Mouse (Mus musculus) embryonic stem cell, embryonic (primary cell): ENCODE data around the gene Shtn1.

Source experiments
- CTCF ChIA-PET, 4 experiments: fragments of 300-600 bp in 2 of 4; fragments of 350-600 bp in 2 of 4; sonication (Branson Sonifier 250); formaldehyde crosslinking; loops; one replicate each; lab custom pipeline; 2022; ENCODE audit warnings: inconsistent platforms in 2 of 4; lab: Charles Lee
- POLR2A ChIA-PET, 4 experiments: fragments of 300-600 bp in 2 of 4; fragments of 350-600 bp in 2 of 4; sonication (Branson Sonifier 250); formaldehyde crosslinking; loops; one replicate each; lab custom pipeline; 2022; ENCODE audit warnings: antibody characterized with exemption in 4 of 4, inconsistent platforms in 1 of 4; lab: Charles Lee

Gene Shtn1

GRCm38 (mm10) chr19:59006577-59007340, 69.1 kb downstream of the Shtn1 start:
- ChIA-PET POLR2A (interaction anchor here in 3 of 4 experiments (0.7 to 0.8 kb wide), 4 partner anchors 13 to 737 kb away, joined by 3 to 5 read pairs (median 4); no protein-coding TSS in a partner anchor), CTCF (interaction anchor here in 1 of 4 experiments (0.6 kb wide), 1 partner anchor 263 kb away, joined by 16 read pairs; no protein-coding TSS in a partner anchor)

- POLR2A ChIA-PET, result no interaction called here
- CTCF ChIA-PET, result no interaction called here
Measured at GRCm38 (mm10) chr19:59002827-59003226, 73.1 kb downstream of the Shtn1 start.

GRCm38 (mm10) chr19:58981571-58981970, 94.3 kb downstream of the Shtn1 start:
- ChIA-PET POLR2A (no interaction called here), CTCF (no interaction called here)

- ChIA-PET POLR2A (interaction anchor here in 1 of 4 experiments (0.9 to 1.6 kb wide), 3 partner anchors 20 to 95 kb away, joined by 3 to 6 read pairs (median 3); no protein-coding TSS in a partner anchor), CTCF (interaction anchor here in 2 of 4 experiments (1.0 kb wide), 2 partner anchors 16 to 228 kb away, joined by 3 read pairs; no protein-coding TSS in a partner anchor)
Measured at GRCm38 (mm10) chr19:58980056-58980440, 95.9 kb downstream of the Shtn1 start.

- POLR2A ChIA-PET, result interaction anchor here in 2 of 4 experiments (0.7 to 2.8 kb wide), 9 partner anchors 12 to 1269 kb away, joined by 3 to 10 read pairs (median 3); no protein-coding TSS in a partner anchor
Measured at GRCm38 (mm10) chr19:58979436-58980055, 96.4 kb downstream of the Shtn1 start.

GRCm38 (mm10) chr19:58978401-58979171, 97.3 kb downstream of the Shtn1 start:
- ChIA-PET CTCF (interaction anchor here in 2 of 4 experiments (1.0 to 1.3 kb wide), 3 partner anchors 25 to 219 kb away, joined by 3 to 4 read pairs (median 4); no protein-coding TSS in a partner anchor), POLR2A (interaction anchor here in 2 of 4 experiments (0.5 to 2.8 kb wide), 6 partner anchors 11 to 1268 kb away, joined by 3 to 10 read pairs (median 6); no protein-coding TSS in a partner anchor)

More at GRCm38 (mm10) chr19:58979436-58980055, 96.4 kb downstream of the Shtn1 start:
- CTCF ChIA-PET, result interaction anchor here in 3 of 4 experiments (0.6 to 1.0 kb wide), 4 partner anchors 16 to 229 kb away, joined by 3 to 10 read pairs (median 4); no protein-coding TSS in a partner anchor

GRCm38 (mm10) chr19:58975216-58975863, 100.6 kb downstream of the Shtn1 start:
- ChIA-PET CTCF (no interaction called here), POLR2A (no interaction called here)

GRCm38 (mm10) chr19:58974126-58974525, 101.8 kb downstream of the Shtn1 start:
- CTCF ChIA-PET, result no interaction called here
- POLR2A ChIA-PET, result no interaction called here

GRCm38 (mm10) chr19:58970826-58971225, 105.1 kb downstream of the Shtn1 start:
- CTCF ChIA-PET, result interaction anchor here in 1 of 4 experiments (0.8 kb wide), 1 partner anchor 84 kb away, joined by 3 read pairs; no protein-coding TSS in a partner anchor
- POLR2A ChIA-PET, result interaction anchor here in 3 of 4 experiments (0.6 to 1.6 kb wide), 4 partner anchors 13 to 1183 kb away, joined by 3 to 5 read pairs (median 4); no protein-coding TSS in a partner anchor

GRCm38 (mm10) chr19:58968731-58969506, 107.0 kb downstream of the Shtn1 start:
- CTCF ChIA-PET, result interaction anchor here in 1 of 4 experiments (1.5 kb wide), 1 partner anchor 25 kb away, joined by 3 read pairs; the partner anchor contains the start of genes Eno4 and Hspa12a
- POLR2A ChIA-PET, result interaction anchor here in 3 of 4 experiments (0.6 to 2.6 kb wide), 10 partner anchors 9 to 270 kb away, joined by 3 to 11 read pairs (median 4); partner anchors contain the start of genes Eno4 (in 2 of the 3) and Hspa12a (in 2 of the 3)

GRCm38 (mm10) chr19:58963011-58963410, 112.9 kb downstream of the Shtn1 start:
- ChIA-PET CTCF (interaction anchor here in 1 of 4 experiments (0.7 kb wide), 1 partner anchor 299 kb away, joined by 3 read pairs; no protein-coding TSS in a partner anchor), POLR2A (interaction anchor here in 2 of 4 experiments (1.0 to 1.5 kb wide), 3 partner anchors 9 to 19 kb away, joined by 3 read pairs; partner anchors contain the start of genes Eno4 (in 1 of the 2) and Hspa12a (in 1 of the 2))

GRCm38 (mm10) chr19:58954779-58955178, 121.1 kb downstream of the Shtn1 start:
- CTCF ChIA-PET, result no interaction called here
- POLR2A ChIA-PET, result interaction anchor here in 3 of 4 experiments (0.7 to 2.2 kb wide), 6 partner anchors 10 to 15 kb away, joined by 3 to 12 read pairs (median 6); partner anchors contain the start of genes Eno4 (in 2 of the 3) and Hspa12a (in 2 of the 3)

GRCm38 (mm10) chr19:58952236-58952635, 123.7 kb downstream of the Shtn1 start:
- ChIA-PET POLR2A (interaction anchor here in 1 of 4 experiments (0.7 to 1.3 kb wide), 2 partner anchors 24 to 86 kb away, joined by 3 to 5 read pairs; no protein-coding TSS in a partner anchor), CTCF (interaction anchor here in 1 of 4 experiments (0.7 kb wide), 1 partner anchor 70 kb away, joined by 4 read pairs; no protein-coding TSS in a partner anchor)

GRCm38 (mm10) chr19:58951521-58951920, 124.4 kb downstream of the Shtn1 start:
- ChIA-PET POLR2A (interaction anchor here in 2 of 4 experiments (0.7 kb wide), 2 partner anchors 25 to 524 kb away, joined by 4 to 5 read pairs; no protein-coding TSS in a partner anchor), CTCF (interaction anchor here in 1 of 4 experiments (0.7 kb wide), 1 partner anchor 69 kb away, joined by 4 read pairs; no protein-coding TSS in a partner anchor)

- CTCF ChIA-PET, result no interaction called here
Measured at GRCm38 (mm10) chr19:58945959-58946358, 129.9 kb downstream of the Shtn1 start.

More at GRCm38 (mm10) chr19:58945959-58946358, 129.9 kb downstream of the Shtn1 start:
- POLR2A ChIA-PET, result no interaction called here
